Mouse (Mus musculus): ENCODE results near the gene Dtd1. TPM values are rescaled to one million over a fixed set of nuclear protein-coding genes. Genes with fewer than 3 reads are reported as not detected.

Dtd1 gene
- polyA plus RNA-seq, 1 experiment = 25.5 TPM

DNA sequence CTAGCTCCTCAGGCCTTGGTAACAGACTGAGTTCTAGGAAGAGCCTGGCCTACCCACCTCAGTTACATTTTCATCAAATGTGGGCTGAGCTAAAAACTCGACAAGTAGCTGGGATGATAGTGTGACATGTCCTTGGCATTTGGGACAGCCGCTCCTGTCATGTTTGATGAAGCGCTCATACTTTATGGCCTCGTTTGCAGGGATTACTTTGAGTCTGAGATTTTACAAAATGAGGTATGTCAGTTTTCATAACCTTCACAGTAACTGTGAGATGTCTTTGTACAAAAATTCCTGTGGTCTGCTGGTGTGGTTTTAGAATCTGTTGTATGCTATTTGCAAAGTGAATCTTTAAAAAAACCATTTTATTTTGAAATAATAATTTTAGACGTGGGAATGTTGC lies 72.7 kb downstream of the Dtd1 start:
- Histone ChIP-seq H3K4me3 (ENCODE audit: insufficient read depth, low read depth, low read length) (no peak overlapping the region), H3K27ac (ENCODE audit: insufficient read depth, low read depth, low read length) (no peak overlapping the region), H3K36me3 (ENCODE audit: control insufficient read depth, insufficient read depth, low read length) (no peaks in the 10 kb centered on the region), H3K4me1 (ENCODE audit: control insufficient read depth, insufficient read depth, low read length) (no peaks in the 10 kb centered on the region), H3K27me3 (replicated peaks; ENCODE audit: control insufficient read depth, insufficient read depth, low read length) (no peaks in the 10 kb centered on the region)
- DNase-seq = no peak
- no peak for TF ChIP-seq CTCF (conservative IDR thresholded peaks at IDR 0.05; ENCODE audit: insufficient read depth, insufficient read length, low read depth, low read length)
- TF ChIP-seq POLR2A (IDR thresholded peaks at IDR 0.05; ENCODE audit: low read depth, low read length) = no peak
- 87% methylated on average over 5 of the region's 5 CpGs for WGBS

DNA sequence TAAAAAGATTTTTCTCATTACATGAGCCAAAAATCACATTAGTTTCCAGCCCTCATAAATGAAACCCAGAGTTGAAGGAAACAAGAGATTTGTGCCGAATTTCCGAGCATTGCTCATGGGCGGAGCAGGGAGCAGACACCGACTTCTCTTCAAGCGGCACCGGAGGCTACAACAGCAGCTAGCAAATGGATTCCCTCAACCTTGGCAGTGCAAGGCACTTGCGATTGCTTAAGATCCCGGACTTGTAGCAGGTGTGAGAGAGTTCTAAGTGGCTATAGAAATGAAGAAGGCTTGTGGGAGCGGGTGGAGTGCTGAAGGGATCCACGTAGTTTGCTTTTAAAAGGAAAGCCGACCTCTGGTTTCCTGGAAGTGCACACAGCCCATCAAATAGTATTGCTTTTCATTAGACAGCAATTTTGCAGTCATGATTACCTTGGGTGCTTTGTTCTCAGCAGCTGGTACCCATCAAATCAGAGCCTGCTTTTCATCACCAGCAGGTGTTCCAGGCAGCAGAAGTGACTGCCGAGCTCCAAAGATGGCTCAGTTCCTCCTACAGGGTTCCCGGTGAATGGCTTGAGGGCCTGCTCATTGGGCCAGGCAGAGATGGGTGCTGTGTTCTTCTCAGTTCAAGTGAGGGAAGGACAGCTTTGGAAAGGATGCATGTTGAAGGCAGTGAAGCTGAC lies 77.0 kb downstream of the Dtd1 start:
- Histone ChIP-seq H3K4me3 (ENCODE audit: insufficient read depth, low read depth, low read length) (no peak overlapping the region), H3K36me3 (ENCODE audit: control insufficient read depth, insufficient read depth, low read length) (no peaks in the 10 kb centered on the region), H3K4me1 (ENCODE audit: control insufficient read depth, insufficient read depth, low read length) (no peaks in the 10 kb centered on the region), H3K27me3 (replicated peaks; ENCODE audit: control insufficient read depth, insufficient read depth, low read length) (no peaks in the 10 kb centered on the region), H3K27ac (ENCODE audit: insufficient read depth, low read depth, low read length) (no peak overlapping the region)
- no peak for TF ChIP-seq POLR2A (IDR thresholded peaks at IDR 0.05; ENCODE audit: low read depth, low read length)
- TF ChIP-seq CTCF (conservative IDR thresholded peaks at IDR 0.05; ENCODE audit: insufficient read depth, insufficient read length, low read depth, low read length) = no peak
- 46% methylated on average over 13 of the region's 13 CpGs for WGBS
- no peak for DNase-seq

DNA sequence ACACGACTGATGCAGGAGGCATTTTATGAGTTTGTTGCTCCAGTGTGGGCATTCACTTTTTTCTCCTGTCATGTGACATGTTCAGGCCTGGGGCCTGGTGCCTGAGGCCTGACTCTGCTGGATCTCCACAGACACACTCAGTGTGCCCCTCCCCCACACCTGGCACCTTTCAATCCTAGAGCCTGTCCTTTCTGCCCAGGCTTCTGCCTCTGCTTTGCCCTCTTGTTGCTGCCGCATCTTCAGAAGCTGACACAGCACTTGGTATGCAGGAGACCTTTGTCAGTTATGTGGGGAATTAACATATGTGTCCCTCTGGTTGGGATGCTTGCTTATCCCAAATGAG lies 77.5 kb downstream of the Dtd1 start:
- WGBS = 61% methylated on average over 2 of the region's 2 CpGs
- no peak overlapping the region for H3K4me3 ChIP-seq (ENCODE audit: insufficient read depth, low read depth, low read length)
- TF ChIP-seq CTCF (conservative IDR thresholded peaks at IDR 0.05; ENCODE audit: insufficient read depth, insufficient read length, low read depth, low read length) = no peak
- TF ChIP-seq POLR2A (IDR thresholded peaks at IDR 0.05; ENCODE audit: low read depth, low read length) = no peak
- no peaks in the 10 kb centered on the region for H3K36me3 ChIP-seq (ENCODE audit: control insufficient read depth, insufficient read depth, low read length)
- H3K27ac ChIP-seq (ENCODE audit: insufficient read depth, low read depth, low read length) = no peak overlapping the region
- H3K4me1 ChIP-seq (ENCODE audit: control insufficient read depth, insufficient read depth, low read length) = no peaks in the 10 kb centered on the region
- no peak for DNase-seq
- H3K27me3 ChIP-seq (replicated peaks; ENCODE audit: control insufficient read depth, insufficient read depth, low read length) = no peaks in the 10 kb centered on the region

DNA sequence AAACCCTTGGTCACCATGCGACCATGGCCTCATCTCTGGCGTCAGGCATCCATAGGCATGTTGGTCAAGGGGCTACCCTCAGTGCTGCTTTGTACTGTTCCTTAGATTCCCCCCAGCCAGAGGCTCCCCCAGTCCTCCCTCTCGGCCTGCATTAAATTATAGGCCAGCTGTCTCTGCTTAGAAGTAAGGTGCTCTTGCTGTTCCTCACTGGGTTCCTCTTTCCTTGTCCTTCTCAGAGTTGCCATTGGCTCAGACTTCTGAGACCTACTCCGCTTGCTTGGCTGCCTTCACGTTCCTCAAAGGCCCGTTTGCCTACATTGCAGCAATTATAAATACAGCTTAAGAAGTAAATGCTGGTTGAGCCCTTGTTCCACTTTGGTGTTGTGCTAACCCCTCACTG lies 79.1 kb downstream of the Dtd1 start:
- no peaks in the 10 kb centered on the region for H3K4me1 ChIP-seq (ENCODE audit: control insufficient read depth, insufficient read depth, low read length)
- H3K36me3 ChIP-seq (ENCODE audit: control insufficient read depth, insufficient read depth, low read length) = no peaks in the 10 kb centered on the region
- WGBS = 84% methylated on average over 6 of the region's 6 CpGs
- no peaks in the 10 kb centered on the region for H3K27me3 ChIP-seq (replicated peaks; ENCODE audit: control insufficient read depth, insufficient read depth, low read length)
- no peak overlapping the region for H3K27ac ChIP-seq (ENCODE audit: insufficient read depth, low read depth, low read length)
- TF ChIP-seq CTCF (conservative IDR thresholded peaks at IDR 0.05; ENCODE audit: insufficient read depth, insufficient read length, low read depth, low read length) (no peak), POLR2A (IDR thresholded peaks at IDR 0.05; ENCODE audit: low read depth, low read length) (no peak)
- H3K4me3 ChIP-seq (ENCODE audit: insufficient read depth, low read depth, low read length) = no peak overlapping the region
- no peak for DNase-seq

DNA sequence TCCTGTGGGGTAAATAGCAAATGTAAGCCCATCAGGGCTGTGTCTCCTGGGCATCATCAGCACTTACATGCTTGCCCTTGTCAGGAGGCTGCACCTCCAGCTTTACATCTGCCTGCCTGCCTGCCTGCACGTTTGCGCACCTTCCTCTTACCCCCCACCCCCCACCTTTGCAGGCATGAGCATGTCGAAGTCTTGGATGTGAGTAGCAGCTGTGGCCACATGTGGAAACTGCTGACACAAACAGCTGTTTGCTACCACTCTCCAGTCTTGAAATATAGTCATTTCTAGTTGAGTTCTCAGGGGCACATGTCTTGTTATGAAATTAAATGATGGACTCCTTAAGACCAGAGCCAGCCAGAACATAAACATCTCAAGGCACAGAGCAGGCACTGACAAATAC lies 79.7 kb downstream of the Dtd1 start:
- WGBS = 59% methylated on average over 3 of the region's 3 CpGs
- no peaks in the 10 kb centered on the region for H3K27me3 ChIP-seq (replicated peaks; ENCODE audit: control insufficient read depth, insufficient read depth, low read length)
- no peak for DNase-seq
- H3K36me3 ChIP-seq (ENCODE audit: control insufficient read depth, insufficient read depth, low read length) = no peaks in the 10 kb centered on the region
- H3K27ac ChIP-seq (ENCODE audit: insufficient read depth, low read depth, low read length) = no peak overlapping the region
- no peaks in the 10 kb centered on the region for H3K4me1 ChIP-seq (ENCODE audit: control insufficient read depth, insufficient read depth, low read length)
- TF ChIP-seq POLR2A (IDR thresholded peaks at IDR 0.05; ENCODE audit: low read depth, low read length) (no peak), CTCF (conservative IDR thresholded peaks at IDR 0.05; ENCODE audit: insufficient read depth, insufficient read length, low read depth, low read length) (no peak)
- H3K4me3 ChIP-seq (ENCODE audit: insufficient read depth, low read depth, low read length) = no peak overlapping the region

DNA sequence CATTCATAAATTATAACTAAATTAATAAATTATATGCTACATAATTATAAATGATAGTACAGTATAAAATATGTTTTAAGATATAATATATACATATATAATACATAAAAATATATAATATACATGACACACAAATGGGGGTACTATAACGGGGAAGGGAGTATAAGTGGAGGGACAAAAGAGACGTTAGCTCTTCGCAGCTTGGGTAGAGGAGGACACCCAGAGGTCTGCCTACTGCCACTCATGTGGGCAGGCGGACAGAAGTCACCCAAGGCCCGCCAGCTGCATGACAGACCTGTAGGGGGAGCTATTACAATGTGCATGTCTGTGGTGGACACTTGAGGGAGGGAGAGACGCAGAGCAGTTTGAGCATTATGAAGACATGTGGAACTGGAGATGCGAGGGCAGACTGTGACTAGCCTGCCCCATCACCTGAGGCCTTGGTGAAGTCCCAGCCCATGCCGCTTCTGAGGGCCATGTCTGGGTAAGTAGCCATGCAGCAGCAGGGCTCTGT lies 92.6 kb downstream of the Dtd1 start:
- no peak overlapping the region for H3K4me3 ChIP-seq (ENCODE audit: insufficient read depth, low read depth, low read length)
- H3K27ac ChIP-seq (ENCODE audit: insufficient read depth, low read depth, low read length) = no peak overlapping the region
- H3K4me1 ChIP-seq (ENCODE audit: control insufficient read depth, insufficient read depth, low read length) = no peaks in the 10 kb centered on the region
- WGBS = 88% methylated on average over 8 of the region's 8 CpGs
- no peaks in the 10 kb centered on the region for H3K36me3 ChIP-seq (ENCODE audit: control insufficient read depth, insufficient read depth, low read length)
- no peaks in the 10 kb centered on the region for H3K27me3 ChIP-seq (replicated peaks; ENCODE audit: control insufficient read depth, insufficient read depth, low read length)
- DNase-seq = no peak
- TF ChIP-seq CTCF (conservative IDR thresholded peaks at IDR 0.05; ENCODE audit: insufficient read depth, insufficient read length, low read depth, low read length) (0 out of 2 replicates have a peak, but pooled peaks have one; percentile 11), POLR2A (IDR thresholded peaks at IDR 0.05; ENCODE audit: low read depth, low read length) (no peak)

DNA sequence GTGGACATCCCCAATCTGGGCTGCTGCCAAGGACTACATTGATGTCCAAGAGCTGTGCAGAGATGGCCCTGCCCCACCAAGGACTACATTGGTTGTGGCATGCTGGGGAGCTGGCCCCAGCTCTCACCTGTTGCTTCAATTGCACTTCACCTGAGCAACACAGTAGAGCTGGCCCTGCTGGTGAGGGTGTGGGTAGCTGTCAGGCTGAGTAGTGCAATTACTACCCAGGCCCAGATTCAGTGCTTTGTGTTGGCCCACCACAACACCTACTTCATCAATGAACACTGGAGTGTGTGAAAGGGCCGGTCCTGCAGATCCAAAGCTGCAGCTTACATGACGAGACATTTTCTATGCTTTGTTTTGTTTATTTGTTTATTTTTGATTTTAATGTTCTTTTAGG lies 93.1 kb downstream of the Dtd1 start:
- DNase-seq = no peak
- 98% methylated on average over 2 of the region's 2 CpGs for WGBS
- H3K4me1 ChIP-seq (ENCODE audit: control insufficient read depth, insufficient read depth, low read length) = no peaks in the 10 kb centered on the region
- H3K36me3 ChIP-seq (ENCODE audit: control insufficient read depth, insufficient read depth, low read length) = no peaks in the 10 kb centered on the region
- no peak overlapping the region for H3K4me3 ChIP-seq (ENCODE audit: insufficient read depth, low read depth, low read length)
- H3K27me3 ChIP-seq (replicated peaks; ENCODE audit: control insufficient read depth, insufficient read depth, low read length) = no peaks in the 10 kb centered on the region
- TF ChIP-seq CTCF (conservative IDR thresholded peaks at IDR 0.05; ENCODE audit: insufficient read depth, insufficient read length, low read depth, low read length) (no peak), POLR2A (IDR thresholded peaks at IDR 0.05; ENCODE audit: low read depth, low read length) (no peak)
- no peak overlapping the region for H3K27ac ChIP-seq (ENCODE audit: insufficient read depth, low read depth, low read length)

Data from kidney, adult 2 months (tissue).